Mouse (Mus musculus): ENCODE results near the gene Aatf.

The Aatf gene

DNA sequence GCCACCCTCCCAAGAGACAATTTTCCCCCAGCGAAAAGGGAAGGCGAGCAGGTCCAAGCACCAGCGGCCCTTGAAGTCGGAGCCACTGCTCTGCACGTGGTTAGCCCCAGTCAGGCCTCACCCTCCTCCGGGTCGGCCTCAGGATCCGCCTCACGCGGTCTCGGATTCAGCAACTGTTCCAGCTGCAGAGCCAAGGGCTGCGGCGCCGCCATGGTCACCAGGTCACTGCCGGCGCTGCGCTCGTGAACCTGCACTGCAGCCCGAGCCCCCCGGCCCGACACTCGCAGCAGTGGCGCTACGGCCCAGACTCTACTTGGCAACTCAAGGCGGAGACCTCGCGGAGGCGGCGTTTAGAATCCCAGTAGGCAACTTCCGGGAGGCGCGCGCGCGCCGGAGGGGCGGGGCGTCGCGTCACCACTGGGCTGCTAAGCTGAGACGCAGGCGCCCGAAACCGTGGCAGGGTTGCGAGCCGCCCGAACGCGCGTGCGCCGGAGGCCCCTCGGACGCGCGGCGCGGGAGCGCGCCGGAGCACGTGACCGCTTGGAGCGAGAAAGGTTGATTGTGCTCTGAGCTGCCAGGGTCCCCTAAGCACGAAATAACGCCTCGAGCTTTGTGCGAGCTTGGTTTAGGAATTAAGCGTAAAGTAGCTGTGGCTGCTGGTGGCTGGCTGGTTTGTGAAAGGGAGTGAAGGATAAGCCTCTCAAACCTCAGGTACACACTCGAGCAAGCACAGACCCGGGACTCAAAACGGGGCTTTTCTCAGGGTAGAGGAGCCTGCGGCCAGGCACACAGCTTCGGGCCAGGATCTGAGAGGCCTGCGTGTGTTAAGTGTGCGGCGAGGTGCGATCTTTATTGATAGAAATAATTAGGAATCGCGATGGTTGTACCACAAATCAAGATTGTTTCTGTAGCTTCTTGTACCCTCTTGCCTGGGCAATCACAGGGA, at the start of gene Aatf:
Gene Aatf (minus strand): TSS at position 352 of the 946 bp plus-strand sequence.
- DNase-seq (ENCODE audit: low read depth, low spot score): peak; percentile 99

DNA sequence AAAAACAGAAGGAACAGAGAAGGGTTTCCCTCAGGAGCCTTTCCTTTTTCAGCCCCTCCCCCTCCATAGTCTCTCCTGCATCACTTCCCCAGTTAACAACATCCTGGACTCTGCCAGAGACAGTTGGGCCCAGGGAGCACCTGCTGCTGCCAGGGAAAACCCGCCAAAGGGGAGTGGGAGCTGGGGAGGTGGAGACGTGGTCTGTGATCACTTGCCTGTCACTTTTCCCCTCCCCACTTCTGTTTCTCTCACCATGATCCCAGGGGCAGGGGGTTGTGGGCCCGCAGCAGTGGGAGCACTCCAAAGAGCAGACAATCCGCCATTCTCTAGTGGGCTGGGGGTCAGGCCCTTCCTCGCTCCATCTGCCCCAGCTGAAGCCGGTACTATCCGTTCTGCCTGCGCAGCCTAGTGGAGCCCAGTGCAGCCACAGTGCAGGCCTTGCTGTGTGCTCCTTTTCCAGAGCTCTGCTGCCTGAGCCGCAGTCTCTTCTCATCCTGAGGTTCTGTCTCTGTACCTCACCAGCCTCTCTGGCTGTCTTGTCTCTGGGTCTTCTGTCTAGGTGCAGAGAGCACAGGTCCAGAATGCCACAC, 49.5 kb upstream of the Aatf start:
- no peak for DNase-seq (ENCODE audit: low read depth, low spot score)

- DNase-seq (ENCODE audit: low read depth, low spot score): no peak
Observed at GRCm38 (mm10) chr11:84561546-84561945, 48.2 kb upstream of the Aatf start.

- no peak for DNase-seq (ENCODE audit: low read depth, low spot score)
Observed at GRCm38 (mm10) chr11:84553821-84554450, 40.6 kb upstream of the Aatf start.

GRCm38 (mm10) chr11:84551296-84551695, 38.0 kb upstream of the Aatf start:
- DNase-seq (ENCODE audit: low read depth, low spot score): no peak

GRCm38 (mm10) chr11:84549258-84549791, 36.0 kb upstream of the Aatf start:
- no peak for DNase-seq (ENCODE audit: low read depth, low spot score)

GRCm38 (mm10) chr11:84548293-84548692, 35.0 kb upstream of the Aatf start:
- DNase-seq (ENCODE audit: low read depth, low spot score): no peak

DNA sequence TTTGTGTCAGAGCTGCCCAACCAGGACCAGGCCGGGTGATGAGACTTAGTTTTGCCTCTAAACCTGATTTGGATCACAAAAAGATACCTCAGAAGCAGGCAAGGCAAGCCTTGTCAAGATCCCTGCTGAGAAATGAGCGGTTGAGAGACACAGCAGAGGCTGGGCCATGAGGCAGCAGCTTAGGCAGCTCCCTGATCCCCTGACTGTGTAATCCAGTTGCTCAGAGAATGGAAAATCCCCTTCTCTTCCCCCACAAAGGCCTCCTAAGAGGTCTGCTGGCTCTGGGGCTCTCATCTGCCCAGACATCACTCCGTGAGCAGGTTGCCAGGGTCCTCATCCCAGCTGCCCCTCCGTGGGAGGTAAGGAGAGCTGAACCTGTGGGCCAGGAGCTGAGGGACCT, 26.7 kb upstream of the Aatf start:
- no peak for DNase-seq (ENCODE audit: low read depth, low spot score)

- no peak for DNase-seq (ENCODE audit: low read depth, low spot score)
Observed at GRCm38 (mm10) chr11:84529797-84530703, 16.7 kb upstream of the Aatf start.

DNA sequence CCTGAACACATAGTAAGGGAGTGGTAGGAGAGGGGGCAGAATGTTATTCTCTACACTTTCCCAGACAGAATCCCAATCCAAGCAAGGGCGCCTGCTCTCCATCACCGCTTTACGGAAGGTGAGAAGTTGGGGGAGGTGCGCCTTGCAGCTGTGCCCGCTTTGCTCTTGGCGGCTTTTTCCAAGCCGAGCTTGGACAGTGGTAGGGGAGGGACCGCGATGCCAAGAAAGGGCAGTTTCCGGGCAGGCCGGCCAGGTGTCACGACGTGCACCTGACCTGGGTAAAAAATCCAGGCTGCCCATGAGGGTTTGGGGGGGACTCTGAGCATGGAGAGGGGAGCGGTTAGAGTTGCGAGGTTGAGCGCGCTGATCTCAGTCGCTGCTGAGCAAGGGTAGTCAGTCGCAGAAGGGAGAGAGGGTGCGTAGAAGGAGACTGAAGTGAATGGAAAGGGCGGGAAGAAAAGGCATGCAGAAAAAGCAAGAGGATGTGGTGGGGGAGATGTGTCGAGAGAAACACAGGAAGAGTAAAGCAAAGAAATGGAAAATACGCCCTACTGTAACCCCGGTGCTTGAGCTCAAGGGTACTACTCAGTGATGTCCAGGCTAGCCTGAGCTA, 15.9 kb upstream of the Aatf start:
- DNase-seq (ENCODE audit: low read depth, low spot score): no peak

GRCm38 (mm10) chr11:84526976-84527860, 13.9 kb upstream of the Aatf start:
- no peak for DNase-seq (ENCODE audit: low read depth, low spot score)

DNA sequence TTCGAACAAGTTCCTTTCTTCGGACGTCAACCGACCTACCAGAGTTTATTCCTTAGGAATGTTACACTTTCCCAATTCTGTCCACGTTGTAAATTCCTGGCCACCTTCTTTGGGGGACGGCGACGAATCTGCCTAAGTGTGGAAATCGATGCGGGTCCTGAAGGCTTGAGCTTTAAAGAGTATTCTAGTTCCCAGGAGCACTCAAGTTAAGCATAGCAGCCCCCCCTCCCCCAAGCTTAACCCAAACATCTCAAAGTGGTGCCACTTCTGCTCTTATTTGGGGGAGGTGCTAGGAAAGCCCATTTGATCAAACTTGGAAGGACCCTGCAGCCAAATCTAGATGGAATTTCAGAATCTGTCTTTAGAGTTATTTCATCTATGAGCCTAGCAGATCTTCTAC, 13.1 kb upstream of the Aatf start:
- DNase-seq (ENCODE audit: low read depth, low spot score): no peak

GRCm38 (mm10) chr11:84525421-84526274, 12.3 kb upstream of the Aatf start, which contains the start of gene Lhx1:
Lhx1 (minus strand) TSS chr11:84525535.
- DNase-seq (ENCODE audit: low read depth, low spot score): peak; percentile 25

GRCm38 (mm10) chr11:84524511-84525270, 11.4 kb upstream of the Aatf start:
- no peak for DNase-seq (ENCODE audit: low read depth, low spot score)

- DNase-seq (ENCODE audit: low read depth, low spot score): peak; percentile 27
Observed at GRCm38 (mm10) chr11:84523841-84524510, 10.7 kb upstream of the Aatf start.

DNA sequence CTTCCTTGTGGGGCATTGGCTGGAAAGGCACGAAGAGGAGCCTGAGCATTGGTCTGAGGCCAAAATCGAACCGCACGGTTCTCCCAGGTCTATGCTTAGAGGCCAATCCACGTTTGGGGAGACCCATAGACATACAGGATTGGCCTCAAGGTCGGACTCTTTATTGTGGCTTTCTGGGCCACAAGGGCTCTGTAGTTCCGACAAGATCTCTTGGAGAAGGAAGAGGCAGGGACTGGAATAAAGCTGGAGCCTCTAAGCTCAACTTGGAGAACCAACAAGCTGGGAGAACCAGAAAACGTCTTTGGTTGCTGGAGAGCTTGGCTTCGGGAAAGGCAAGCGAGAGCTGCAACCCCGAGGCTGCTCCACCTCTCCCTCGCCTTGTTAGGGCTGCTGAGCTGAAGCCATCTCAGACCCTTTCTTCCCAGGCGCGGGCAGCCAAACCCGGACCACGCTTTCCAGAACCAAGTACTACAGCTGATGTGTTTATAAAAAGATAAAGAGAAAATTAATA, 10.1 kb upstream of the Aatf start:
- DNase-seq (ENCODE audit: low read depth, low spot score): no peak
